Mouse (Mus musculus) stomach, postnatal 0 days (tissue): ENCODE results near the gene Fam122b. TPM values are rescaled to one million over a fixed set of nuclear protein-coding genes. Genes with fewer than 3 reads are reported as not detected.

Experiments
- ATAC-seq: fragments of 200-750 bp; cut with Nextera tagmentation; 2 replicates; pipeline ENCODE4 v1.8.0; 2017; ENCODE audit not compliant: low FRiP score, low TSS enrichment
- DNase-seq: peaks from one replicate; pipeline ENCODE4 v3.0.0-alpha.2; 2016; ENCODE audit warnings: low spot score
- H3K27ac ChIP-seq: fragments of 300-500 bp; sonication (generic); replicated peaks from 2 replicates; pipeline ENCODE4 v1.5.1; 2014; ENCODE audit warnings: mild to moderate bottlenecking, control low read depth
- H3K27me3 ChIP-seq: fragments of 300-500 bp; sonication (generic); 2 replicates; pipeline ENCODE4 v1.6.1; 2014; ENCODE audit warnings: low read length; ENCODE audit not compliant: control insufficient read depth, insufficient read depth
- H3K36me3 ChIP-seq: fragments of 300-500 bp; sonication (generic); 2 replicates; pipeline ENCODE4 v1.6.1; 2014; ENCODE audit warnings: low read length, mixed read lengths; ENCODE audit not compliant: control insufficient read depth, insufficient read depth
- H3K4me1 ChIP-seq: fragments of 300-500 bp; sonication (generic); replicated peaks from 2 replicates; pipeline ENCODE4 v1.6.1; 2014; ENCODE audit warnings: antibody characterized with exemption; ENCODE audit not compliant: control insufficient read depth, insufficient read depth
- H3K4me2 ChIP-seq: fragments of 300-500 bp; sonication (generic); replicated peaks from 2 replicates; pipeline ENCODE4 v1.6.1; 2014; ENCODE audit warnings: low read depth, mild to moderate bottlenecking, control low read depth, moderate library complexity
- H3K4me3 ChIP-seq: fragments of 300-500 bp; sonication (generic); 2 replicates; pipeline ENCODE4 v1.5.1; 2014; ENCODE audit warnings: low read depth, low read length, control low read depth
- H3K9ac ChIP-seq: fragments of 300-500 bp; sonication (generic); 2 replicates; pipeline ENCODE4 v1.6.1; 2014; ENCODE audit warnings: mild to moderate bottlenecking, low read length, control low read depth, mixed read lengths
- H3K9me3 ChIP-seq: fragments of 300-500 bp; sonication (generic); 2 replicates; pipeline ENCODE4 v1.6.1; 2016; ENCODE audit warnings: low read length; ENCODE audit not compliant: control insufficient read depth
- CTCF ChIP-seq: IDR thresholded peaks from 2 replicates; pipeline ENCODE4 v1.5.1; 2016; ENCODE audit warnings: antibody characterized with exemption, low read depth, mild to moderate bottlenecking, moderate library complexity
- EP300 ChIP-seq: optimal IDR thresholded peaks from 2 replicates; pipeline ENCODE3; 2016; ENCODE audit warnings: antibody characterized with exemption
- WGBS: fragments of 180-500 bp; shearing (Covaris S2); extraction: QIAGEN DNeasy Blood & Tissue Kit; methylation state at CpG from one replicate; pipeline ENCODE4 v1.1.7; 2014; 5-methylcytosine and 5-hydroxymethylcytosine counted together
- polyA plus RNA-seq: library from polyadenylated mRNA; unstranded; fragments of >200 nt; fragmentation: Nextera tagmentation; extraction: Ambion mirVana; gene quantifications from 2 replicates; pipeline ENCODE4 v1.2.1, GENCODE M21; 2015

The Fam122b gene
- polyA plus RNA-seq, 1 experiment from 2014 or later, result 4.0 TPM

DNA sequence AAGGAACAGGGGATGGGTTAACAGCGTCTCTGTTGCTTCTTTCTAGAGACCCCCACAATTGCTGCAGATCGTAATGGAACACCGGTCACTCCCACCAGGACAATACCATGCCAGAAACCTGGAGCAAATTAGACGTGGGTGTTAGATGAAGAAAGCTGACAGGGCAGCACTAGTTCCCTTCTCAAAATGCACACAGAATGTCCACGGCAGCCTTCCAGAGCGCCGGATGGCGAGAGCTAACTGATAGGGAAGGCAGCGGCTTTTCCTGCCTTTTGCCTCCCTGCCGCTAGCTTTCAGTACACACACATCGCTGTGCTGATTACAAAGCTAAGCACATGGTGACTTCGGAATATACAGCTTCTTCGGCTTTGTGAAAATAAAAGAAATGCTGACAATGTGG lies 37.6 kb downstream of the Fam122b start:
- no peak for DNase-seq
- H3K27ac ChIP-seq, result peak overlapping the region; percentile 63
- WGBS, result 33% methylated on average over 13 of the region's 13 CpGs
- TF ChIP-seq CTCF (no peak), EP300 (no peak)
- H3K4me3 ChIP-seq, result peak overlapping the region; percentile 25
- H3K36me3 ChIP-seq, result no peaks in the 10 kb centered on the region
- H3K4me2 ChIP-seq, result peak overlapping the region; percentile 52
- H3K9ac ChIP-seq, result peak overlapping the region; percentile 45; the same call in 1 of the 2 replicates
- H3K4me1 ChIP-seq, result no peaks in the 10 kb centered on the region
- no peaks in the 10 kb centered on the region for H3K9me3 ChIP-seq
- no peak for ATAC-seq
- no peaks in the 10 kb centered on the region for H3K27me3 ChIP-seq

DNA sequence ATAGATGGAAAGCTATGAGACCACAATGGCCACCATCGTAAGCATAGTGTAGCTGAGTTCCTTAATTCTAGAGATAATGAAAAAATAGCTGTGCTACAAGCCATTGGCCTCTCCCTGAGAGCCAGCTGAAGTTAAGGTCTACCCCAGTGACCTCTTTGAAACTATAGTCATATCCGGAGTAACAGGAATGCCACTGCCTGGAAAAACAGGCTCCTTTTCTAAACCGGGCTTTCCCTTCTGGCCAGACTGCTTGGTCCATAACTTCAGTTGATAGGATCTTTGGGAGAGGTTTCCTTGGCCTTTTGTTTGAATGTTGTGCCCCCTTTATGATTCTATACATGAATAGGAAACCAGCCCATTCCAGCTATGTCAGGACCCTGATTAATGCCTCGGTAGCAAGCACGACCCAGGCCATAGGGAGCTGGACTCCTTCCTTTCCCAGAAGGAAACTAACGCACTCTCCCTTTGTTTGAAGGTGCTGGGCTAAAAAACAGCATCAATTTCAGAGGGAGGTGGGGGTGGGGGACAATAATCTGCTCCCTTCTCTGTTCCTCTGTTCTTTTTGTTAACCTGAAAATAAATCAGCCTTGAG lies 45.2 kb downstream of the Fam122b start:
- 46% methylated on average over 6 of the region's 6 CpGs for WGBS
- H3K4me1 ChIP-seq, result no peaks in the 10 kb centered on the region
- H3K4me3 ChIP-seq, result no peak overlapping the region
- DNase-seq (no peak), ATAC-seq (no peak)
- no peaks in the 10 kb centered on the region for H3K9me3 ChIP-seq
- no peaks in the 10 kb centered on the region for H3K36me3 ChIP-seq
- H3K27me3 ChIP-seq, result no peaks in the 10 kb centered on the region
- TF ChIP-seq EP300 (no peak), CTCF (no peak)
- H3K9ac ChIP-seq, result no peak overlapping the region
- no peak overlapping the region for H3K4me2 ChIP-seq
- no peak overlapping the region for H3K27ac ChIP-seq

DNA sequence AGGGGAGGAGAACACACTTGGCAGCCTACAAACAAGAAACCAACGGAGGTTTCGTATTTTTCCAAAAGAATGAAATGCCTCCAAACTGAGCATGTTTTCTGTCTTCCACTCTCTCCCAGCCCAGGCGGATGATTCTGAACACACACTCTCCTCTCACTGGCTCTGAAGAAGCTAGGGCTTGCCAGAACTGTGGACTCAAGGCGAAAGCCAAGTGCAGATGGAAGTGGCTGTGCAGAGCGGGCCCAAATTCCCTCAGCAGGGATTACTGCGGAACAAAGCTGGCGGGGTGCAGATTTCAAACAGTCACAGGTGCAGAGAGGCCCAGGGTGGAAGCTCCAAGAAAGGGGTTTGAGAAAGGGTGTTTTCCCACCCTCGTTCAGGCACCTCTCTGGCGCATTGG lies 48.8 kb downstream of the Fam122b start:
- no peaks in the 10 kb centered on the region for H3K4me1 ChIP-seq
- no peaks in the 10 kb centered on the region for H3K9me3 ChIP-seq
- 51% methylated on average over 9 of the region's 9 CpGs for WGBS
- H3K4me3 ChIP-seq, result no peak overlapping the region
- no peak overlapping the region for H3K4me2 ChIP-seq
- no peaks in the 10 kb centered on the region for H3K27me3 ChIP-seq
- H3K9ac ChIP-seq, result no peak overlapping the region
- TF ChIP-seq CTCF (no peak), EP300 (no peak)
- peak overlapping the region; percentile 24; the same call in 1 of the 2 replicates for H3K27ac ChIP-seq
- 0 out of 2 replicates have a peak, but pooled peaks have one; percentile 26 for ATAC-seq
- DNase-seq, result no peak
- no peaks in the 10 kb centered on the region for H3K36me3 ChIP-seq

DNA sequence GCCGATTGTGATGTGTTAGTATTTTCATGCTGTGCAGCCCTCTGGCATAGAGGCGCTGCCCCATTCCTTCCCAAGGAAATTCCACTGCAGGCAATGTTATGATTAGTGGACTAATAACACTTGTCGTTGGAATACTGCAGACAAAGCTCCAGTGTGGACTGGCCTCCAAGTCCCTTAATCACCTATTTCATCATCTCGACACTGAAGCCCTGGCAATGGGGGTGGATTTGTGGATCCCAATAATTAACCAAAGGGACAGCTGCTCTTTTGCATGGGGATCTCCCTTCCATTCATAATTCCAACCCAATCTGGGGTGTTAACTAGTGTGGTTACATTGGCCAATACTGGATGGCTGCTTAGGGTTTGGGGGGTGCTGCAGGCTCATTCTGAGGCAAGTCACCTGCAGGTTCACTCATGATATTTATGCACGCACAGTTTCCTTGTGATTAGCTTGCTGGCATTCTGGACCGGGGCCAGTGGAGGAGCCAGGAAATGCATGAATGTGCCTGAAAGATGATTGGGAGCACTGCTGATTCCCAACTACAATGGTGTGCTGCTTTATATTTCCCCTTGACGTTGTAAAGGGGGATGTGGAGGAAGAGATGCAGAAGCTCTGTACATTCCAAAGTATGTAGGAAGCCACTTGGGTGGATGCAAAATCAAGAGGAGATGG lies 54.9 kb downstream of the Fam122b start:
- TF ChIP-seq EP300, result no peak
- TF ChIP-seq CTCF, result no peak
- DNase-seq, result peak; percentile 51
- Histone ChIP-seq H3K27me3 (no peaks in the 10 kb centered on the region), H3K9ac (no peak overlapping the region), H3K4me3 (no peak overlapping the region), H3K27ac (no peak overlapping the region; the same call in 1 of the 2 replicates), H3K4me2 (no peak overlapping the region), H3K9me3 (no peaks in the 10 kb centered on the region), H3K4me1 (no peaks in the 10 kb centered on the region), H3K36me3 (no peaks in the 10 kb centered on the region)
- ATAC-seq, result peak; percentile 51; the same call in 1 of the 2 replicates
- WGBS, result 40% methylated on average over 7 of the region's 7 CpGs

DNA sequence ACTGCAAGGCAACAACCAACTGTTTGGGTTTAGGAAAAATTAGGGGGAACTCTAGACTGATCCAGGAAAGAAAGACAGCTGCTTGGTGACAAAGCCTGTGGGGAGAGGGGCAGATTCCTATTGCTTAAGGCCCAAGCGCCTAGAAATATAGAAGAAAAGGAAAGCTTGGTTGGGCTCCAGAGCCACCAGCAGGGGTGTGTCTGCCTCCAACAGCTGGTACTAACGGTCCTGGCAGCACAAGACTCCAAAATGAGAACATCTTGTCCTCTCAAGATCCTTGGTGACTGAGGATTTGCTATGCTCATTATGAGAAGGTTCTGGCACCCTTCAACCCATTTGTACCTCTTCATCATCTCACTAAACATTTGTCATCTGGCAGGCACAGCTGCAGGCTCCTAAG lies 55.8 kb downstream of the Fam122b start:
- no peak for ATAC-seq
- no peaks in the 10 kb centered on the region for H3K9me3 ChIP-seq
- no peak overlapping the region for H3K9ac ChIP-seq
- H3K27me3 ChIP-seq, result no peaks in the 10 kb centered on the region
- H3K4me1 ChIP-seq, result no peaks in the 10 kb centered on the region
- H3K36me3 ChIP-seq, result no peaks in the 10 kb centered on the region
- no peak overlapping the region; the same call in 1 of the 2 replicates for H3K27ac ChIP-seq
- TF ChIP-seq CTCF (no peak), EP300 (no peak)
- no peak for DNase-seq
- 56% methylated on average over 2 of the region's 2 CpGs for WGBS
- H3K4me3 ChIP-seq, result no peak overlapping the region
- no peak overlapping the region for H3K4me2 ChIP-seq

DNA sequence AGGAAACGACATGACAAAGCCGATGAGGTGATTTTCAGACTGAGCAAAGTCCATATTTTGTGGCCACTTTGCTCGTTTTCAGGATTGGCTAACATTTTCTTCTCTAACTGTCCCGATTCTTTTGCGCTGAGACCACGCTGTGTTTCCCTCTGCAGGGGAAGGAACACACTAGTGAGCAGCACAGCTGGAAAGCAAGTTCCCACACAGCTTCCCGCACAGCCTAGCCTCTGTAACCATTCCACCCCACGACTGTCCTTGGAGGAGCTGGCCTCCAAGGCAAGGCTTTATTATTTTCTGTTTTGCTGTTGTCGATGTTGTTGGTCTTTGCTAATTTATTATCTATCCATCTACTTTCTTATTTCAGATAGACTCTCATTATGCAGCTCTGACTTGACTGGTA lies 57.1 kb downstream of the Fam122b start:
- ATAC-seq, result no peak
- H3K27ac ChIP-seq, result peak overlapping the region; percentile 69

More for the DNA sequence above, 57.1 kb downstream of the Fam122b start:
- DNase-seq, result no peak
- H3K36me3 ChIP-seq, result no peaks in the 10 kb centered on the region
- H3K27me3 ChIP-seq, result no peaks in the 10 kb centered on the region
- no peaks in the 10 kb centered on the region for H3K9me3 ChIP-seq
- TF ChIP-seq CTCF, result no peak
- WGBS, result 45% methylated on average over 9 of the region's 9 CpGs
- no peak overlapping the region for H3K9ac ChIP-seq
- no peaks in the 10 kb centered on the region for H3K4me1 ChIP-seq
- no peak overlapping the region for H3K4me2 ChIP-seq
- no peak overlapping the region for H3K4me3 ChIP-seq
